Mouse (Mus musculus) kidney, adult 18-20 months (tissue): ENCODE measurements around the gene L3mbtl1.
A peak's percentile ranks its signal among the peaks of the same experiment; 100 is the strongest.
"Not testable (repeated sequence)": the region's sequence is repeated elsewhere in the genome, so short reads cannot be mapped to it uniquely, and the experiment has no call there.

ENCODE experiments used
- DNase-seq: peaks from one replicate; pipeline ENCODE4 v3.0.0; 2021

The L3mbtl1 gene

GRCm38 (mm10) chr2:162943148-162943846 lies at the start of gene L3mbtl1:
TSS of gene L3mbtl1 (plus strand) at chr2:162943472.
- peak; percentile 42 for DNase-seq

- DNase-seq: not testable (repeated sequence)
Measured at GRCm38 (mm10) chr2:162899256-162899655, 44.0 kb upstream of the L3mbtl1 start.

GRCm38 (mm10) chr2:162899880-162900589 lies 43.2 kb upstream of the L3mbtl1 start:
- DNase-seq: no peak

- no peak for DNase-seq
Measured at GRCm38 (mm10) chr2:162900590-162900916, 42.7 kb upstream of the L3mbtl1 start.

GRCm38 (mm10) chr2:162905902-162906301 lies 37.4 kb upstream of the L3mbtl1 start:
- DNase-seq: peak; percentile 73

GRCm38 (mm10) chr2:162908052-162908491 lies 35.2 kb upstream of the L3mbtl1 start:
- peak; percentile 73 for DNase-seq

- DNase-seq: no peak
Measured at GRCm38 (mm10) chr2:162914040-162914439, 29.2 kb upstream of the L3mbtl1 start.

GRCm38 (mm10) chr2:162914519-162914918 lies 28.8 kb upstream of the L3mbtl1 start:
- DNase-seq: peak; percentile 45

GRCm38 (mm10) chr2:162919926-162920325 lies 23.3 kb upstream of the L3mbtl1 start:
- no peak for DNase-seq

- peak; percentile 53 for DNase-seq
Measured at GRCm38 (mm10) chr2:162922183-162922582, 21.1 kb upstream of the L3mbtl1 start.

- DNase-seq: no peak
Measured at GRCm38 (mm10) chr2:162922834-162923233, 20.4 kb upstream of the L3mbtl1 start.

GRCm38 (mm10) chr2:162924126-162924525 lies 19.1 kb upstream of the L3mbtl1 start:
- no peak for DNase-seq

- DNase-seq: no peak
Measured at GRCm38 (mm10) chr2:162927918-162928585, 15.2 kb upstream of the L3mbtl1 start.

GRCm38 (mm10) chr2:162929704-162930103 lies 13.6 kb upstream of the L3mbtl1 start:
- no peak for DNase-seq

- no peak for DNase-seq
Measured at GRCm38 (mm10) chr2:162930516-162931122, 12.7 kb upstream of the L3mbtl1 start.

GRCm38 (mm10) chr2:162931123-162931673 lies 12.1 kb upstream of the L3mbtl1 start, which contains the start of gene Srsf6:
TSS of gene Srsf6 (plus strand) at chr2:162931528.
- peak; percentile 92 for DNase-seq

- peak; percentile 71 for DNase-seq
Measured at GRCm38 (mm10) chr2:162931674-162932650, 11.3 kb upstream of the L3mbtl1 start.

GRCm38 (mm10) chr2:162932706-162933105 lies 10.6 kb upstream of the L3mbtl1 start:
- DNase-seq: no peak

- DNase-seq: peak; percentile 27
Measured at GRCm38 (mm10) chr2:162934421-162934820, 8.9 kb upstream of the L3mbtl1 start.

- no peak for DNase-seq
Measured at GRCm38 (mm10) chr2:162935700-162936099, 7.6 kb upstream of the L3mbtl1 start.

GRCm38 (mm10) chr2:162939562-162939961 lies 3.7 kb upstream of the L3mbtl1 start:
- no peak for DNase-seq

- no peak for DNase-seq
Measured at GRCm38 (mm10) chr2:162943931-162944330, 659 bp downstream of the L3mbtl1 start.
